Mouse (Mus musculus) liver, embryonic 11.5 days (tissue): ENCODE measurements around the gene Igf1. TPM values are rescaled to one million over a fixed set of nuclear protein-coding genes. Genes with fewer than 3 reads are reported as not detected.

Experiments used
- ATAC-seq: fragments of 200-750 bp; cut with Nextera tagmentation; replicated peaks from 2 replicates; pipeline ENCODE4 v1.8.0; 2017; ENCODE audit warnings: moderate number of reproducible peaks, mild to moderate bottlenecking, moderate TSS enrichment, moderate library complexity; ENCODE audit not compliant: low FRiP score
- DNase-seq: peaks from one replicate; pipeline ENCODE4 v3.0.0-alpha.2; 2017; ENCODE audit warnings: low spot score
- H3K27ac ChIP-seq: fragments of 300-500 bp; sonication (generic); 2 replicates; pipeline ENCODE4 v1.5.1; 2014; ENCODE audit warnings: mild to moderate bottlenecking, low read depth, low read length, control low read depth
- H3K27me3 ChIP-seq: fragments of 300-500 bp; sonication (generic); replicated peaks from 2 replicates; pipeline ENCODE4 v1.6.1; 2014; ENCODE audit warnings: low read length, mixed read lengths; ENCODE audit not compliant: control insufficient read depth, insufficient read depth
- H3K36me3 ChIP-seq: fragments of 300-500 bp; sonication (generic); 2 replicates; pipeline ENCODE4 v1.6.1; 2014; ENCODE audit warnings: mild to moderate bottlenecking, low read length, moderate library complexity, mixed read lengths; ENCODE audit not compliant: control insufficient read depth, insufficient read depth
- H3K4me1 ChIP-seq: fragments of 300-500 bp; sonication (generic); replicated peaks from 2 replicates; pipeline ENCODE4 v1.6.1; 2014; ENCODE audit warnings: low read length, mixed read lengths; ENCODE audit not compliant: control insufficient read depth, insufficient read depth
- H3K4me2 ChIP-seq: fragments of 300-500 bp; sonication (generic); 2 replicates; pipeline ENCODE4 v1.6.1; 2014; ENCODE audit warnings: mild to moderate bottlenecking, control low read depth, moderate library complexity
- H3K4me3 ChIP-seq: fragments of 300-500 bp; sonication (generic); 2 replicates; pipeline ENCODE4 v1.5.1; 2014; ENCODE audit warnings: low read depth, low read length, control low read depth
- H3K9ac ChIP-seq: fragments of 300-500 bp; sonication (generic); 2 replicates; pipeline ENCODE4 v1.6.1; 2014; ENCODE audit warnings: low read depth, low read length, control low read depth
- H3K9me3 ChIP-seq: fragments of 300-500 bp; sonication (generic); 2 replicates; pipeline ENCODE4 v1.6.1; 2016; ENCODE audit warnings: low read length, inconsistent platforms, mixed read lengths; ENCODE audit not compliant: control insufficient read depth
- WGBS: fragments of 180-500 bp; shearing (Covaris S2); extraction: QIAGEN DNeasy Blood & Tissue Kit; methylation state at CpG from one replicate; pipeline ENCODE4 v1.1.7; 2014; 5-methylcytosine and 5-hydroxymethylcytosine counted together
- polyA plus RNA-seq: library from polyadenylated mRNA; unstranded; fragments of >200 nt; fragmentation: Nextera tagmentation; extraction: Ambion mirVana; gene quantifications from 2 replicates; pipeline ENCODE4 v1.2.1, GENCODE M21; 2014

Igf1 gene
- polyA plus RNA-seq, 1 experiment from 2014 or later: 21.8 TPM

DNA sequence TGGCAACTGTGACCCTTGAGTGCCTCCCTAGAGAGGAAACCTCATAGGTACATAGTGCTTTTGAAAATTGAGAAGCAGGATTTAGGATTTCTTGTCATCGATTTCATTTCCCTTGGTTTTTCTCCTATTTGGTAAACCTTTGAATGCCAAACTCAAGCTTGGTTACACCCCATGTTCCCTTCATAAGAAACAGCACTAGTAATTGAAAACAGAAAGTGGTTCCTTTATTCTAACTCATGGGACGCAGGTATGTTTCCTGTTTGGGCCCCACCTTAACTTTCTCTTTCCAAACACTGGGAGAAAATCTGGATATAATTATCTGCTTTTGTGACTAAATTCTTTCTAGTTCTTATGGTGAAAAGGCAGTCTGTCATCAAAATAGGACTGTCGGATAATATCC lies 40.8 kb downstream of the Igf1 start:
- Histone ChIP-seq H3K4me3 (no peak overlapping the region), H3K27me3 (no peaks in the 10 kb centered on the region), H3K27ac (no peak overlapping the region), H3K36me3 (no peaks in the 10 kb centered on the region), H3K4me2 (no peak overlapping the region), H3K9me3 (no peaks in the 10 kb centered on the region), H3K9ac (no peak overlapping the region), H3K4me1 (no peaks in the 10 kb centered on the region)
- 82% methylated on average over 3 of the region's 3 CpGs for WGBS
- no peak for ATAC-seq
- DNase-seq: no peak

DNA sequence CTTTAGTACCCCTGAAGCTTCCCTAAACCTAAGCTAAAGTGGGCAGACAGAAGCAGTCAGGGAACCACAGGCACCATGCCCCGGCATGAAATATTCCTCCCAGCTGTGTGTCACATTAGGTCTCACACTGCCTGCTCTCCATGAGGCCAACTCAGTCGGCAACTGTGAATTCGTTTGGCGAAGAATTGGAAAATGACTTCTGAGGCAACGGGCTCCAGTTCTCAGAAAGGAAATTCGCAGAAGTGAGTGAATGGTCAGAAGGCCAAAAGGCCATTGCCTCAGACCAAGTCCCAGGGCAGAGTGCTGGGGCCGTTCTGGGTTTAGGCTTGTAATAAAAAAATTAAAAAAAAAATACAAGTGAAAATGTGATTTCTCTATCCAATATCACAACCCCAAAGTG lies 43.9 kb downstream of the Igf1 start:
- Histone ChIP-seq H3K9me3 (no peaks in the 10 kb centered on the region), H3K27me3 (no peaks in the 10 kb centered on the region), H3K4me1 (no peaks in the 10 kb centered on the region; the same call in 1 of the 2 replicates), H3K27ac (no peak overlapping the region), H3K36me3 (no peaks in the 10 kb centered on the region), H3K4me3 (no peak overlapping the region), H3K4me2 (no peak overlapping the region), H3K9ac (no peak overlapping the region)
- DNase-seq (no peak), ATAC-seq (no peak)
- WGBS: 71% methylated on average over 7 of the region's 7 CpGs

- no peak for DNase-seq
- 64% methylated on average over 5 of the region's 5 CpGs for WGBS
- Histone ChIP-seq H3K4me3 (no peak overlapping the region), H3K4me1 (no peaks in the 10 kb centered on the region; the same call in 1 of the 2 replicates), H3K27me3 (no peaks in the 10 kb centered on the region), H3K27ac (no peak overlapping the region), H3K4me2 (no peak overlapping the region), H3K9me3 (no peaks in the 10 kb centered on the region), H3K36me3 (no peaks in the 10 kb centered on the region), H3K9ac (no peak overlapping the region)
- no peak for ATAC-seq
These were observed 46.3 kb downstream of the Igf1 start for GRCm38 (mm10) chr10:87904324-87904723.

DNA sequence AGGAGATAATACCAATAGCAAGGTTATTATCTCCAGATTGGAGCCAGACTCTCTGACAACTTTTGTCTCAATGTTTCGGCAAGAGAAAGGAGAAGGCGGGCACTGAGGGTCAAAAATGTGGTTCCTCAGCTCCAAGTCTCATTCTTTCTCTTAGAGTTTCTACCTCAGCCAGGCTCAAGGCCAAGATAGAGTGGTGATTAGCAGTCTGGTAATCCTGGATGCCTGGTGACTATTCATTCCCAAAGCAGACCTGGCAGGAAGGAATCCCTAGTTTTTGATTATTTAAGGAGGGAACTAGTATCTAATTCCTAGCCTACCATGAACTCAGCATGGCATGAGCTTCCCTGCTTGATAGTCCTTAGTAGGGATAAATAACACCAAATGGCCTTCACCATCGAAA lies 47.0 kb downstream of the Igf1 start:
- no peak for DNase-seq
- H3K9me3 ChIP-seq: no peaks in the 10 kb centered on the region

GRCm38 (mm10) chr10:87906121-87906520 lies 48.1 kb downstream of the Igf1 start:
- no peak for DNase-seq
- Histone ChIP-seq H3K27me3 (no peaks in the 10 kb centered on the region), H3K36me3 (no peaks in the 10 kb centered on the region), H3K4me3 (no peak overlapping the region), H3K27ac (no peak overlapping the region), H3K4me1 (no peaks in the 10 kb centered on the region; the same call in 1 of the 2 replicates), H3K9ac (no peak overlapping the region), H3K4me2 (no peak overlapping the region), H3K9me3 (no peaks in the 10 kb centered on the region)
- 83% methylated on average over 3 of the region's 3 CpGs for WGBS
- no peak for ATAC-seq

More for the DNA sequence above, 47.0 kb downstream of the Igf1 start:
- H3K4me2 ChIP-seq: no peak overlapping the region
- H3K36me3 ChIP-seq: no peaks in the 10 kb centered on the region
- no peak for ATAC-seq
- no peaks in the 10 kb centered on the region; the same call in 1 of the 2 replicates for H3K4me1 ChIP-seq
- H3K27ac ChIP-seq: no peak overlapping the region
- 57% methylated on average over 3 of the region's 3 CpGs for WGBS
- no peaks in the 10 kb centered on the region for H3K27me3 ChIP-seq
- H3K9ac ChIP-seq: no peak overlapping the region
- no peak overlapping the region for H3K4me3 ChIP-seq

DNA sequence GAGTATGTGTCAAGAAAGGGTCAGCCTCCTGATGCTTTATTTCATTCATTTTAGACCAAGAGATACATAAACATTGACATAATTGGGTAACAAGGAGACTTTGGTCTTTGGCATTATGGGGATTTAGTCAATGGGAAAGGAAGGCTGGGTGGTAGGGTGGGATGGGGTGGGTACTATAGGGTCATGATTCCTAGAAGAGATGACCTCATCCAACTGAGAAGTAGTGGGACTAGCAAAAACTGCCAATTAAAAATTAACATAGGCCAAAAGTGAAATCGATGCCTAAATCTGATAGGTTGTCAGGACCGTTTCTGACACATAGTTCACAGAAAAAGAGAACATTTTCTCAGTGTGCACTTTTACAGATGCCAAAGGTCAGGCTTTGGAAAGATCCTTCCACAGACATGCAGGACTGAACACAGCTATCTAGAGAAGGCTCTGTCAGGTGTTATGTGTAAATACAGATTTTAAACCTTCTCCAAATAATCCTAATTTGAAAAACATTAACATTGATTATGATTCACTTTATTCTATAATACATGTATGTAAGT lies 48.8 kb downstream of the Igf1 start:
- H3K4me1 ChIP-seq: no peaks in the 10 kb centered on the region; the same call in 1 of the 2 replicates
- no peaks in the 10 kb centered on the region for H3K36me3 ChIP-seq
- no peak overlapping the region for H3K4me3 ChIP-seq
- ATAC-seq (no peak), DNase-seq (no peak)
- no peak overlapping the region for H3K4me2 ChIP-seq
- 78% methylated on average over 2 of the region's 2 CpGs for WGBS
- no peak overlapping the region for H3K9ac ChIP-seq
- no peaks in the 10 kb centered on the region for H3K9me3 ChIP-seq
- H3K27me3 ChIP-seq: no peaks in the 10 kb centered on the region
- H3K27ac ChIP-seq: no peak overlapping the region

DNA sequence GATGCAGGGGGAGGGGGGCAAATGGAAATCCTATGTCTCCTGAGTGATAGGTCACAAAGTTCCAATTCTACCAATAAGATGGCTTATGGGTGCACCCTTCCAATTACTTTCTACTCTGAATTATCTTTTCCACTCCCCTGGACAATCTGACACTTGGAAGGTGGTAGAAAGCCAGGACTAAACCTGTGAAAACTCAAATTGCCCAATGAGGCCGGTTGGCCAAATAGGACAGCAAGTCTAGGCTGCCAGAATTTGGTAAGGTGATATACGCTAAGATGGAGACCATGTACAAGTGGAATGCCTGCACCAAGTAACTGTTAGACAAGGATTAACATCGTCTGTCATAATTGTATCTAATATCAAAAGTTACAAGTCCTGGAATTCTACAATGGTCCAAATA lies 55.8 kb downstream of the Igf1 start:
- H3K9me3 ChIP-seq: no peaks in the 10 kb centered on the region
- H3K9ac ChIP-seq: no peak overlapping the region
- DNase-seq: no peak
- H3K27ac ChIP-seq: no peak overlapping the region
- H3K4me1 ChIP-seq: no peaks in the 10 kb centered on the region
- H3K4me2 ChIP-seq: no peak overlapping the region
- H3K27me3 ChIP-seq: no peaks in the 10 kb centered on the region
- WGBS: 81% methylated on average over 3 of the region's 3 CpGs
- no peak overlapping the region for H3K4me3 ChIP-seq
- ATAC-seq: no peak
- H3K36me3 ChIP-seq: no peaks in the 10 kb centered on the region

- 51% methylated on average over 10 of the region's 10 CpGs for WGBS
- ATAC-seq: no peak
- Histone ChIP-seq H3K4me2 (no peak overlapping the region), H3K36me3 (no peaks in the 10 kb centered on the region), H3K27me3 (no peaks in the 10 kb centered on the region), H3K4me3 (no peak overlapping the region), H3K9me3 (no peaks in the 10 kb centered on the region), H3K9ac (no peak overlapping the region), H3K27ac (no peak overlapping the region), H3K4me1 (no peaks in the 10 kb centered on the region)
- DNase-seq: no peak
These were observed 56.9 kb downstream of the Igf1 start for GRCm38 (mm10) chr10:87914932-87915331.

- Histone ChIP-seq H3K27me3 (no peaks in the 10 kb centered on the region), H3K9ac (no peak overlapping the region), H3K4me3 (no peak overlapping the region), H3K4me1 (no peaks in the 10 kb centered on the region), H3K36me3 (no peaks in the 10 kb centered on the region), H3K4me2 (no peak overlapping the region), H3K27ac (no peak overlapping the region), H3K9me3 (no peaks in the 10 kb centered on the region)
- 82% methylated on average over 3 of the region's 3 CpGs for WGBS
- no peak for ATAC-seq
- no peak for DNase-seq
These were observed 57.7 kb downstream of the Igf1 start for GRCm38 (mm10) chr10:87915782-87916181.
